Mouse (Mus musculus): Measurements from ENCODE around the gene Clk2. TPM values are rescaled to one million over a fixed set of nuclear protein-coding genes. Genes with fewer than 3 reads are reported as not detected.
A peak's percentile ranks its signal among the peaks of the same experiment; 100 is the strongest.
"Not testable (repeated sequence)": the region's sequence is repeated elsewhere in the genome, so short reads cannot be mapped to it uniquely, and the experiment has no call there.

Clk2 gene
- polyA plus RNA-seq, 1 experiment: 22.2 TPM

DNA sequence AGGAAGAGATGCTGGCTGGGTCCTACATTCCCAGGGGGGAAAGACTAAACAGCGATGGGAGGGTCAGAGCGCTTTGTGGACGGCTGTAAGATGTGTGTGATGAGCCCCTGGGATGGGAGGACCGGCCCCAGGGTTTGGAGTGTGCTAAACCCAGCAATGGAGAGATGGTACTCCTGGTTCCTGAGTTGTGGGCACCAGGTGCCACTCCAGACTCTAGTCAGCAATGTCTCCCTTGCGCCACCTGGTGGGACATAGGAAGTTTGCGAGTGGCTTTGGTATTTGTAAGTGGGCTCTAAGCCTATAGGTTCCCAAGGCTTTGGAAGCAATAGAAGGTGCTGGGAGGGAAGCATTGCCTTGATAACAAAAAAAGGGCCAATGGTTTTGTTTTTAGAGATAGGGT is 51.3 kb downstream of the Clk2 start:
- H3K79me2 ChIP-seq (ENCODE audit: control insufficient read depth, insufficient read depth): peaks cover 12% of the 10 kb centered on the region
- no peaks in the 10 kb centered on the region for H3K36me3 ChIP-seq (ENCODE audit: control insufficient read depth, insufficient read depth)
- peak overlapping the region; percentile 79 for H3K4me2 ChIP-seq (ENCODE audit: low read depth)
- peak overlapping the region; percentile 50 for H3K4me3 ChIP-seq
- H3ac ChIP-seq (ENCODE audit: control insufficient read depth, insufficient read length): no peak overlapping the region
- peak in 1 of 3 experiments; percentile 15 for TF ChIP-seq MYOD1 (IDR thresholded peaks at IDR 0.05; ENCODE audit: control insufficient read depth in 1 of 3, insufficient read length in 2 of 3, low read depth in 2 of 3)
- TF ChIP-seq REST (IDR thresholded peaks at IDR 0.05; ENCODE audit: insufficient read depth, insufficient read length): no peak
- TF ChIP-seq CEBPB (IDR thresholded peaks at IDR 0.05; ENCODE audit: insufficient read depth, poor library complexity, severe bottlenecking): no peak
- H3K27me3 ChIP-seq (ENCODE audit: control insufficient read depth, insufficient read depth, insufficient read length): no peaks in the 10 kb centered on the region

DNA sequence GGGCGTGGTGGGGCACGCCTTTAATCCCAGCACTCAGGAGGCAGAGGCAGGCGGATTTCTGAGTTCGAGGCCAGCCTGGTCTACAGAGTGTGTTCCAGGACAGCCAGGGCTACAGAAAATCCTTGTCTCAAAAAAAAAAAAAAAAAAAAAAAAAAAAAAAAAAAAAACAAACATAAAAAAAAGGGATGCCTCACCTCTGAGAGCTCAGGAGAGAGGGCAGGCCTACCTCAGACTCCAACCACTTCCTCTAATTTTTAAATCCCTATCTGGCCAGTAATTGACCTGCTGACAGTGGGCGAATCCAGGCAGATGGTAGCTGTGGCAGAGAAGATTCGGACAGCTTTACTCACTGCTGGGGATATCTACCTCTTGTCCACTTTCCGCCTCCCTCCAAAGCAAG is 51.8 kb downstream of the Clk2 start:
- not testable (repeated sequence) for H3K36me3 ChIP-seq (ENCODE audit: control insufficient read depth, insufficient read depth); H3K4me3 ChIP-seq; H3K4me2 ChIP-seq (ENCODE audit: low read depth); H3K27me3 ChIP-seq (ENCODE audit: control insufficient read depth, insufficient read depth, insufficient read length); H3ac ChIP-seq (ENCODE audit: control insufficient read depth, insufficient read length)
- peaks cover 12% of the 10 kb centered on the region for H3K79me2 ChIP-seq (ENCODE audit: control insufficient read depth, insufficient read depth)

DNA sequence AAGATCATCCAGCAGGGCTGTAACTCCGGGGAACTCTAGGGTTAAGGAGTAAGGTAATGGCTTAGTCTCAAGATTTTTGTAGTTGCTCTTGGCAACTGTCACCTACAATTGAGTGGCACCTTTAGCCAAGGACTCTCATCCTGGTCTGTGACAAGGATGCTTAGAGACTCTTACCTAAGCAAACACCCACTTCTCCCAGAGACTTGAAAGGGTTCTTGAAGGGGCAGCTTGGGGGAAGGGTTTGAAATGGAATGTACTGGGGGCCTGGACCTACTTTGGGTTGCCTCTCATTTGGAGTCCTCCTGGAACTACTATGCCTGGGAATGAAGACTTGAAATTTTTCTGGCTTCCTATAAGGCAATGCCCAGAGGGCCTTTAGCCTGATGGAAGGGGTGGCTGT is 53.7 kb downstream of the Clk2 start:
- Histone ChIP-seq H3ac (ENCODE audit: control insufficient read depth, insufficient read length) (no peak overlapping the region), H3K27me3 (ENCODE audit: control insufficient read depth, insufficient read depth, insufficient read length) (no peaks in the 10 kb centered on the region), H3K36me3 (ENCODE audit: control insufficient read depth, insufficient read depth) (no peaks in the 10 kb centered on the region), H3K4me3 (no peak overlapping the region), H3K79me2 (ENCODE audit: control insufficient read depth, insufficient read depth) (peaks cover 2% of the 10 kb centered on the region), H3K4me2 (ENCODE audit: low read depth) (no peak overlapping the region)
- TF ChIP-seq CEBPB (IDR thresholded peaks at IDR 0.05; ENCODE audit: insufficient read depth, poor library complexity, severe bottlenecking) (no peak), TCF3 (IDR thresholded peaks at IDR 0.05; ENCODE audit: insufficient read length, low read depth) (no peak), USF1 (IDR thresholded peaks at IDR 0.05; ENCODE audit: low read depth) (no peak), MYOD1 (IDR thresholded peaks at IDR 0.05; ENCODE audit: control insufficient read depth in 1 of 3, insufficient read length in 2 of 3, low read depth in 2 of 3) (no peak), MYOG (IDR thresholded peaks at IDR 0.05; ENCODE audit: control insufficient read depth in 1 of 3, insufficient read depth in 1 of 3, insufficient read length in 2 of 3, low read depth in 2 of 3) (no peak), TCF12 (IDR thresholded peaks at IDR 0.05; ENCODE audit: insufficient read depth, poor library complexity, severe bottlenecking) (no peak), POLR2AphosphoS2 (IDR thresholded peaks at IDR 0.05; ENCODE audit: insufficient read length, low read depth) (no peak), MAX (IDR thresholded peaks at IDR 0.05; ENCODE audit: low read depth) (no peak), POLR2A (IDR thresholded peaks at IDR 0.05; ENCODE audit: insufficient read length, low read depth) (no peak), SRF (IDR thresholded peaks at IDR 0.05; ENCODE audit: control insufficient read depth, insufficient read length, low read depth) (no peak), REST (IDR thresholded peaks at IDR 0.05; ENCODE audit: insufficient read depth, insufficient read length) (no peak), E2F4 (IDR thresholded peaks at IDR 0.05; ENCODE audit: insufficient read depth) (no peak)

DNA sequence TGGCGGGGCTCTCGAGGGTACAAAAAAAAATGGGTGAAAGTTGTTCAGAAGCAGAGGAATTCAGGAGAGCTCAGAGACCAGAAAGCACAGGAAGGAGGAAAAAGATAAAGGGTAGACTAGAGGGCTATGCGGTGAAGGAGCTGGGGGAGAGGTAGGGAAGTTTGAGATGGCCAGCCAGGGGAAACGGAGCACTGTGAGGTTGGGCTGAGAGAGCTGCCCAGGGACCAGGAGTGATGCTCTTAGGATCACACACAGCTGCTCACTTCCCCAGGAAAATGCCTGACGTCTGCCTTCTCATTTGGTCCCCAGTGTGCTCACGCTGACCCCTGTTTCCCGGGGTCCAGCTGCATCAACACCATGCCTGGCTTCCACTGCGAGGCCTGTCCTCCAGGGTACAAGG is 55.0 kb downstream of the Clk2 start:
- TF ChIP-seq MYOG (IDR thresholded peaks at IDR 0.05; ENCODE audit: control insufficient read depth in 1 of 3, insufficient read depth in 1 of 3, insufficient read length in 2 of 3, low read depth in 2 of 3) (no peak), TCF3 (IDR thresholded peaks at IDR 0.05; ENCODE audit: insufficient read length, low read depth) (no peak), MAX (IDR thresholded peaks at IDR 0.05; ENCODE audit: low read depth) (no peak), E2F4 (IDR thresholded peaks at IDR 0.05; ENCODE audit: insufficient read depth) (no peak), CEBPB (IDR thresholded peaks at IDR 0.05; ENCODE audit: insufficient read depth, poor library complexity, severe bottlenecking) (no peak), TCF12 (IDR thresholded peaks at IDR 0.05; ENCODE audit: insufficient read depth, poor library complexity, severe bottlenecking) (no peak), MYOD1 (IDR thresholded peaks at IDR 0.05; ENCODE audit: control insufficient read depth in 1 of 3, insufficient read length in 2 of 3, low read depth in 2 of 3) (no peak), USF1 (IDR thresholded peaks at IDR 0.05; ENCODE audit: low read depth) (no peak), POLR2AphosphoS2 (IDR thresholded peaks at IDR 0.05; ENCODE audit: insufficient read length, low read depth) (no peak), POLR2A (IDR thresholded peaks at IDR 0.05; ENCODE audit: insufficient read length, low read depth) (no peak), REST (IDR thresholded peaks at IDR 0.05; ENCODE audit: insufficient read depth, insufficient read length) (no peak), SRF (IDR thresholded peaks at IDR 0.05; ENCODE audit: control insufficient read depth, insufficient read length, low read depth) (no peak)
- no peak overlapping the region for H3K4me2 ChIP-seq (ENCODE audit: low read depth)
- H3ac ChIP-seq (ENCODE audit: control insufficient read depth, insufficient read length): no peak overlapping the region
- H3K4me3 ChIP-seq: no peak overlapping the region
- no peaks in the 10 kb centered on the region for H3K27me3 ChIP-seq (ENCODE audit: control insufficient read depth, insufficient read depth, insufficient read length)
- H3K36me3 ChIP-seq (ENCODE audit: control insufficient read depth, insufficient read depth): no peaks in the 10 kb centered on the region
- H3K79me2 ChIP-seq (ENCODE audit: control insufficient read depth, insufficient read depth): no peaks in the 10 kb centered on the region

DNA sequence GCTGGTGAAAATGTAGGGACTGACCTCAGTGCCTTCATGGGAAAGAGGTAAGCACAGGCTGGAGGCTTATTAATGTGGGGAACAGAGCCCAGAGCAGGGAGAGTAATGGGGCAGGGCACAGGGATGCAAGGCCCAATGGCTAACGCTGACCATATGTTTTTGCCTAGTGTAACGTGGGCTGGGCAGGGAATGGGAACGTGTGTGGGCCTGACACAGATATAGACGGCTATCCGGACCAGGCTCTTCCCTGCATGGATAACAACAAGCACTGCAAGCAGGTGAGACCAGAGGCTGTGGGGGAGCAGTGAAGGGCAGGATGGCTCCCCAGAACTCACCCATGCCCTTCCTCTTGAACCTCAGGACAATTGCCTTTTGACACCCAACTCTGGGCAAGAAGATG is 56.6 kb downstream of the Clk2 start:
- no peaks in the 10 kb centered on the region for H3K79me2 ChIP-seq (ENCODE audit: control insufficient read depth, insufficient read depth)
- no peak overlapping the region for H3K4me2 ChIP-seq (ENCODE audit: low read depth)
- no peak for TF ChIP-seq E2F4 (IDR thresholded peaks at IDR 0.05; ENCODE audit: insufficient read depth)
- TF ChIP-seq POLR2A (IDR thresholded peaks at IDR 0.05; ENCODE audit: insufficient read length, low read depth): no peak
- no peak for TF ChIP-seq REST (IDR thresholded peaks at IDR 0.05; ENCODE audit: insufficient read depth, insufficient read length)
- no peak for TF ChIP-seq MYOG (IDR thresholded peaks at IDR 0.05; ENCODE audit: control insufficient read depth in 1 of 3, insufficient read depth in 1 of 3, insufficient read length in 2 of 3, low read depth in 2 of 3)
- no peak for TF ChIP-seq MYOD1 (IDR thresholded peaks at IDR 0.05; ENCODE audit: control insufficient read depth in 1 of 3, insufficient read length in 2 of 3, low read depth in 2 of 3)
- no peak for TF ChIP-seq CEBPB (IDR thresholded peaks at IDR 0.05; ENCODE audit: insufficient read depth, poor library complexity, severe bottlenecking)
- TF ChIP-seq USF1 (IDR thresholded peaks at IDR 0.05; ENCODE audit: low read depth): no peak
- TF ChIP-seq TCF12 (IDR thresholded peaks at IDR 0.05; ENCODE audit: insufficient read depth, poor library complexity, severe bottlenecking): no peak
- no peaks in the 10 kb centered on the region for H3K36me3 ChIP-seq (ENCODE audit: control insufficient read depth, insufficient read depth)
- no peak overlapping the region for H3ac ChIP-seq (ENCODE audit: control insufficient read depth, insufficient read length)
- no peaks in the 10 kb centered on the region for H3K27me3 ChIP-seq (ENCODE audit: control insufficient read depth, insufficient read depth, insufficient read length)
- H3K4me3 ChIP-seq: no peak overlapping the region

Measured in myocyte (in vitro differentiated cells).